8 mouse cellular contexts compared by ENCODE assay signal in genomic region chr13:51846868-51847793, GRCm38 (mm10). TPM values are rescaled to one million over a fixed set of nuclear protein-coding genes. Genes with fewer than 3 reads are reported as not detected.
A peak's percentile ranks its signal among the peaks of the same experiment; 100 is the strongest.
DNase-seq lines count a peak whose midpoint lies in the region; ATAC-seq lines count a peak whose summit lies in the region.

No protein-coding gene starts in this region.

- H3K36me3 ChIP-seq in hindbrain, embryonic 16.5 days (ENCODE audit: control insufficient read depth, insufficient read depth, low read length), result no peaks in the 10 kb centered on the region
- no peaks in the 10 kb centered on the region for H3K36me3 ChIP-seq in macrophage (ENCODE audit: inconsistent target)

- peak overlapping the region; percentile 79 for H3K9ac ChIP-seq in hindbrain, embryonic 16.5 days (ENCODE audit: low read depth, low read length)

- WGBS in hindbrain, embryonic 16.5 days, result under 1% methylated on average over 63 of the region's 63 CpGs
- WGBS in macrophage (ENCODE audit: missing documents), result 1% methylated on average over 63 of the region's 63 CpGs

- H3K79me2 ChIP-seq in macrophage (ENCODE audit: inconsistent target), result peaks cover 12% of the 10 kb centered on the region

- peak; percentile 40 for ATAC-seq in hindbrain, embryonic 16.5 days

- H3K4me1 ChIP-seq in hindbrain, embryonic 16.5 days (ENCODE audit: control insufficient read depth, insufficient read depth, low read depth, low read length), result peaks cover 29% of the 10 kb centered on the region

- H3K4me2 ChIP-seq in hindbrain, embryonic 16.5 days (ENCODE audit: low read length), result peak overlapping the region; percentile 96

- H3K27ac ChIP-seq in hindbrain, embryonic 16.5 days (ENCODE audit: low read depth, low read length), result peak overlapping the region; percentile 83
- peak overlapping the region; percentile 79 for H3K27ac ChIP-seq in macrophage

- peaks cover 6% of the 10 kb centered on the region for H3K27me3 ChIP-seq in hindbrain, embryonic 16.5 days (replicated peaks; ENCODE audit: control insufficient read depth, insufficient read depth, low read length)

- H3K9me3 ChIP-seq in hindbrain, embryonic 16.5 days (ENCODE audit: control insufficient read depth, low read length), result no peaks in the 10 kb centered on the region

- H3K4me3 ChIP-seq in hindbrain, embryonic 16.5 days (ENCODE audit: low read length), result peak overlapping the region; percentile 68
- peak overlapping the region; percentile 69 for H3K4me3 ChIP-seq in macrophage (ENCODE audit: inconsistent target)

- DNase-seq in NIH3T3 (ENCODE audit: low read depth), result peak; percentile 80
- peak; percentile 73 to 80 for DNase-seq in cerebellum, postnatal 14 days
- DNase-seq in gastrocnemius, adult 18-20 months (ENCODE audit: low spot score), result peak; percentile 79
- DNase-seq in left cerebral cortex, adult 8-10 months (ENCODE audit: low spot score in 2 of 2), result peak; percentile 52 to 68
- peak; percentile 72 for DNase-seq in right cerebral cortex, postnatal 14 days
- DNase-seq in urinary bladder, postnatal 25 days (ENCODE audit: low spot score), result peak; percentile 57

RNA-seq across cellular contexts. Expression of gene Gadd45g, which starts 0.7 kb away (rescaled TPM):
- 100 to 1,000 TPM in 1 of 2 experiments, 10 to 100 TPM in 1; 43.0 to 114 TPM for total RNA-seq in gastrocnemius, adult 18-20 months (2021)
- 46.4 and 52.2 TPM in 2 replicates for polyA plus RNA-seq in hindbrain, embryonic 16.5 days (2015; fragmentation: Nextera tagmentation; extraction: Ambion mirVana)
- total RNA-seq in left cerebral cortex, adult 8-10 months (2022), result 10 to 100 TPM; 10.3 to 22.3 (median 14.1) TPM
- 10 to 100 TPM in 15 of 26 experiments, 1 to 10 TPM in 11; 3.1 to 36.8 (median 11.1) TPM for total RNA-seq in macrophage (2018; cell fraction: chromatin; rRNA removed)
- 10 to 100 TPM in 10 of 26 experiments, 1 to 10 TPM in 16; 4.8 to 28.2 (median 9.3) TPM for total RNA-seq in macrophage (2018; cell fraction: cytosol; rRNA removed)
- 10 to 100 TPM in 16 of 26 experiments, 1 to 10 TPM in 10; 3.4 to 69.6 (median 11.5) TPM for total RNA-seq in macrophage (2018; cell fraction: nucleus; rRNA removed)
- polyA plus RNA-seq in macrophage (2018), result 8.9 to 19.9 TPM (median 10.3 TPM) in 3 replicates

RNA-seq across cellular contexts. Expression of gene Sema4d, which starts 53.6 kb away (rescaled TPM):
- total RNA-seq in gastrocnemius, adult 18-20 months (2021), result 100 to 1,000 TPM; 118 to 125 TPM
- polyA plus RNA-seq in hindbrain, embryonic 16.5 days (2015; fragmentation: Nextera tagmentation; extraction: Ambion mirVana), result 14.3 and 17.9 TPM in 2 replicates
- 10 to 100 TPM; 71.1 to 80.0 (median 75.5) TPM for total RNA-seq in left cerebral cortex, adult 8-10 months (2022)
- 100 to 1,000 TPM; 138 to 587 (median 262) TPM for total RNA-seq in macrophage (2018; cell fraction: chromatin; rRNA removed)
- 100 to 1,000 TPM; 117 to 388 (median 219) TPM for total RNA-seq in macrophage (2018; cell fraction: cytosol; rRNA removed)
- total RNA-seq in macrophage (2018; cell fraction: nucleus; rRNA removed), result 100 to 1,000 TPM; 156 to 800 (median 457) TPM
- polyA plus RNA-seq in macrophage (2018), result 80.9 to 173 TPM (median 90.3 TPM) in 3 replicates

Comparison
In these comparisons a context has a peak if more than half of its experiments do, and no peak if none do; other contexts are left out.
1. Peak in every context shown above with its lines: DNase-seq, ATAC-seq, H3K4me3 ChIP-seq and H3K27ac ChIP-seq.